Mouse (Mus musculus): ENCODE measurements around the gene Srl.
A peak's percentile ranks its signal among the peaks of the same experiment; 100 is the strongest.

Gene Srl

DNA sequence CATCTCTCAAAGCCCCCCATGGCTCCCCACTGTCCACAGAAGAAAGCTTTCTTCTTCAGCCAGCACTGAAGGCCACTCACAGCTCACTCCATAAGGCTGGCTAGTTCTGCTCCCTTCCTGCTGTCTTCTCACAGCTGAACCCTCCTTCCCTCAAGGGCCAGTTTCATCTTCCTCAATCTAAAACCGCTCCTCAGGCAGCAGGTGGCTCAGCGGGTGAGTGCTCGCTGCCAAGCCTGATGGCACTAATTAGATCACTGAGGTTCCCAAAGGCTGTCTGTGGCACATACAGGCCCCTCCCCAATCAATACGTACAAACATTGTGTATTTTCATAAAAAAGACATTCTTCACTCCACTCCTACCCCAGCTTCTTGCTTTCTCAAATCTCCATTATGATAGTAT lies 22.5 kb downstream of the Srl start:
- peak; percentile 57 for DNase-seq (ENCODE audit: low spot score in 2 of 2)

DNA sequence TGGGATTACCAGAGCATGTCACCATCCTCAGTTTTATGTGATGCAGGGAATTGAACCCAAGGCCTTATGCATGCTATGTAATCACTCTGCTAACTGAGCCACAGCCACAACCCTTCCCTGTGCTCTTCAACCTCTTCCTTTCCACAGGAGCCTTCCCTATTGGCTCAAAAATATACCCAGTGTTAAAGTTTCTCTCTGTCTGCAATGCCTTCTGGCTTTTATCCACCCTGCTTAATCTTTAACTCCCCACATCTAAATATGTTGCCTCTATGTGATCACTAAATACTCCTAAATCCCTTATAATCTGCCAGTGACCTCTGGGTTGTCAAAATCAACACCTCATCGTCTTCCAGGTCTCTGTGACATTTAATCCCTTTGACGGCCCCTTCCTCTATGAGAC lies 23.7 kb downstream of the Srl start:
- DNase-seq (ENCODE audit: low spot score in 2 of 2) = no peak

DNA sequence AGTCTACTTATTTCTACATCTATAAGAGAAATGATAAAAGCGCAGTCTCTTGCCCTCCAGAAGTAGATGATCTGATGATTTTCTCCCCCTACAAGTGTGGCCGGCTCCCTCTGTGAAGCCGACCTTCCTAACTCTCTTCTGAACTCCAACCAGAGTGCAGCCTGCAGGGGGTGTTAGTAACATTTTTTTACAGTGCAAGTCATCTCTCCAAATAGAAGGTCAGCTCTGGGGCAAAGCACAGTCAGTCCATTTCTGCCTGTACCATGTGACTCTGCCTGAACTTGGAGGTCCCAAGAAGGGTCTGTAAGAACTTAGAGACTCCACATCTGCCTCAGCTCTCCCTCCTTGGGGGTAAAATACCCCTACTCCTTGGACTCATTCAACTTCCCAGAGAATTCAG lies 27.2 kb downstream of the Srl start:
- no peak for DNase-seq (ENCODE audit: low spot score in 2 of 2)

DNA sequence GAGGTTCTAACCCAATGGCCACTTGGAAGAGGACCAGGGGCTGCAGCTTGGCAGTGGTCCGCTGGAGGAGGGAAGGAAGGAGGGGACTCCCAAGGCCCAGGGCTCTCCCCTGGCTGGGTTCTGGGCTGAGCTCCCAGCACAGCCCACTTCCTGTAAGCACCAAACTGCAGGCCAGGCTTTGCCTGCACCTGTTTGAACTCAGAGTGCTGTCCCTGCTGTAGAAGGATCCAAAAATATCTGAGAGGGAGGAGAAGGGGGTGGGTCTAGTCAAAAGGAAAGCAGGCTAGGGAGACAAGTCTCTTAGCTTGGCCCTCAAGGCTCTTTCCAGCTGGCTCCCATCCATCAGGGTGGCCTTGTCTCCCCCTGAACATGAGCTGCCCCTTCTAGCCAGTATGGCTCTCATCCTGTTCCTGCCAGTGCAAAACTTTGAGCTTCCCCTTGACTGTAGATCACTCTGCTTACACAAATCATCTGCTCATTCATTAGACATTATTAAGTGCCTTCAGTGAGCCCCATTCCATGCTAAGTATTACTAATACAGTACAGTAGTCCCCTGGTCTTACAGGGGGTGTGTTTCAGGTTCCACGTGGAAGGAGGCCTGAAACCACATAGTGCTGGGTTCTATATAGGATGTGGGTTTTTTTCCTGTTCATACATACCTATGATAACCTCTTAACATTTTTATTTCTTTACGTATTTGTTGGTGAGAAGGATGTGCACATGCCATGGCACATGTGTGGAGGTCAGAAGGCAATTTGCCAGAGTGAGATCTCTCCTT lies 28.8 kb downstream of the Srl start:
- peak; percentile 15 to 23 for DNase-seq (ENCODE audit: low spot score in 2 of 2)

DNA sequence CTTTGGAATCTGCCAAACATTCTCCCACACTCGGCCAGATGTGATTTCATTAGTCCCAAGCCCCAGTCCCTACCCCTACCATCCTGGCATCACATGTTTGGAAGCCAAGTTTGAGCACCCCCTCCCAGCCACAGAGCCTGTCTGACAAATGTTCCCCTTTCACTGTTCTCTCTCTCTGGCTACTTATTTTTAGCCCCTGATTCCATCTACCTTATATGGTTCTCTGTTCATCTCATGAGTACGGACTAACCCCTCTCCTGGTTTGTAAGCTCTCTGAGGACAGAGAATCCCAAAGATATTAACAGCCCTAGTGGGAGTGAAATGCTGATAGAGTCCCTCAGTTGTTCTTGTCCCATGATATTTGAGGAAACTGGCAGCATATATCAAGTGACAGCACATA lies 30.2 kb downstream of the Srl start:
- no peak for DNase-seq (ENCODE audit: low spot score in 2 of 2)

DNA sequence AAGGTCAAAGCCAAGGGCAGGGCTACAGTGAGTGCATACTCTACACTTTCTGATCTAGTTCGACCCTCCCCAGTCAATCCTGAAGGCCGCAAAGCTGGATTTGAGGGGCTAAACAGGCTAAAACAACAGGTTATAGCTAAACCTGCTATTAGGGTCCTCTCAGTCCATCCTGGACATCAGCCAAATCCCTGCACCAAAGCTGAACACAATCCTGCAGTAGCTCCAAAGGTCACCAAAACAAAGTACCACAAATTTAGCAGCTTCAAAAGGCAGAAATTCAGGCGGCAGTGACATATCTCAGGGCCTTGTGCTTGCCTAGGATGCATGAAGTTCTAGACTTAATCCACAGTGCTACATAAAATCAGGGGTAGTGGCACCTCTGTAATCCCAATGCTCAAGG lies 35.4 kb downstream of the Srl start:
- DNase-seq (ENCODE audit: low spot score in 2 of 2) = no peak

DNA sequence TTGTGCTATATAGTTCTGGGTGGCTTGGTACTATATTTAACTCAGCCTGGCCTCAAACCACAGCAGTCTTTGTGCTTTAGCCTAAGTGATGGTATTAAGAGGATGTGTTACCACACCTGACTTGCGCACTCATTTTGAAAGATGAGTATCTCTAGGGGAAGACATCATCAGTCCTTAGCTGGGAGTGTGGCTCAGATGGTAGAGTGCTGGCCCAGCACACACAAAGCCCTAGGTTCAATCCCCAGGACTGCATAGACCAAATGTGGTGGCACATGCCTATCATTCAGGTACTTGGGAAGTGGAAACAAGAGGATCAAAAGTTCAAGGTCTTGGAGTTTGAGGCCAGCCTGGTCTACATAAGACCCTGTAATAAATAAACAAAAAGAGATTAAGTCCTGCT lies 38.1 kb downstream of the Srl start:
- no peak for DNase-seq (ENCODE audit: low spot score in 2 of 2)

DNA sequence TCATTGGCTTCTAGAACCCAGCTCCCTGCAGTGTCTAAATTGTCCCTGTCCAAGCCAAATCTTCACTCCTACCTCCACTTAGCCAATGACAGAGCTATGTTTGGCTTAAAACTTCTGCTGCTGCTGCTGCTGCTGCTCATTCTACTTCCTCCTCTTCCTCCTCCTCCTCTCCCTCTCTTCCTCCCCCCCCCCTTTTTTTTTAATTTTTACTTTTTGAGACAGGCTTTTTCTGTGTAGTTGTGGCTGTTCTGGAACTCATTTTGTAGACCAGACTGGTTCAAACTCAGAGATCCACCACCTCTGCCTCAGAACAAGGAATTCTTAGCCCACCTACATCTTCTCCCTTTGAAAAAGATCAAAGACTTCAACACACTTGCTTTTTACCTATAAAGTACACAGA lies 39.0 kb downstream of the Srl start:
- DNase-seq (ENCODE audit: low spot score in 2 of 2) = no peak

DNA sequence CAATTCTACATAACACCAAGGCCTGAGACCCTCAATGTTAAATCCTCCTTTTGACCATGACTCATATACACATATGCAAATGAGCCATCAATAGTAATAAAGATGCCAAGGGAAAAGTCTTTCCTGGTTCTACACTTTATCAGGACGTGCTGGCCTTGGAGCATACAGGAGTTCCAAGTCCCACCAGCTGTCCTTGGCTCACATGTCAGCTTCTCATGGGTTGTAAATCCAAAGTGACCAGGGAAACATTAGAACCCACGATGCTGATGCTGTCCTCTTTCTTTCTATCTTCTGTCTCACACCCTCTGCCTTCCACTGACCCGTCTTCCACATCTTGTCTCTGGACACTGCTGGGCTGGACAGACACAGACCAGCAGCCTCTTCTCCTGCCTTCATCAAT lies 39.9 kb downstream of the Srl start:
- no peak for DNase-seq (ENCODE audit: low spot score in 2 of 2)

DNA sequence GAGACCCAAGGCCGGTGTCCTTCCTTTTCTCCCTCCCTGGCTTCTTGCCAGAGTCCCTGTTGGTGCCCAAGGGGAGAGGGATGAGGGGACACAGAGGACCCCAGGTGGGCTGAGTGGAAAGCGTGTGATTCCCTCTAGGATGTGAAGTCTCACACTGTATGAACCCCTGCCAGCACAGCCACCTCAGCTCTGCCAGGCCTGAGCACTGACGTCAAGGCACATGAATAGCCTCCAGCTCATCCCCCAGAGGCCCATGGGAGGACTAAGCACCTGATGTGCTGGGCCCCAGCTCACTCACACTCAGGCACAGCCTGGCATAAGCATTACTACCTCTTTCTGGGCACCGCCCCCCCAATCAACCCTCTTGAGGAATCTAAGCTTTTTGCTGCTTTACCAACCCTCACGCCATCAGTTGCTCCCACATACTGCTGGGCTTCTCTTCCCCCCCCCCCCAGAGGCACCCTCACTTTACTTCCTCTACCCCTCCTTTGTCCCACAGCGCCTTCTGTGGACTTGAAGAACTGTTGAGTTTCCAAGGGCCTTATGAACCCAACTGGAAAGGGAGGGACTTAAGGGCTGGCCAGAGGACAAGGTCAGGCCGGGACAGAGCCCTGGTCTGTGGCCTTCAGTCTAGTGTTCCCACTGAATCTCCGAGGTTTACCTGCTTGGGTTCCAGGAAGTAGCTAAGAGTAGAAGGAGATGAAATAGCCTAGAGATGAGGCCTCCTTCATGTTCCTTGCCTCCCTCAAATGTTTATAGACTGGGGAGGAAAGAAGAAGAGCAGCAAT lies 40.8 kb downstream of the Srl start:
- peak; percentile 51 to 57 for DNase-seq (ENCODE audit: low spot score in 2 of 2)

DNA sequence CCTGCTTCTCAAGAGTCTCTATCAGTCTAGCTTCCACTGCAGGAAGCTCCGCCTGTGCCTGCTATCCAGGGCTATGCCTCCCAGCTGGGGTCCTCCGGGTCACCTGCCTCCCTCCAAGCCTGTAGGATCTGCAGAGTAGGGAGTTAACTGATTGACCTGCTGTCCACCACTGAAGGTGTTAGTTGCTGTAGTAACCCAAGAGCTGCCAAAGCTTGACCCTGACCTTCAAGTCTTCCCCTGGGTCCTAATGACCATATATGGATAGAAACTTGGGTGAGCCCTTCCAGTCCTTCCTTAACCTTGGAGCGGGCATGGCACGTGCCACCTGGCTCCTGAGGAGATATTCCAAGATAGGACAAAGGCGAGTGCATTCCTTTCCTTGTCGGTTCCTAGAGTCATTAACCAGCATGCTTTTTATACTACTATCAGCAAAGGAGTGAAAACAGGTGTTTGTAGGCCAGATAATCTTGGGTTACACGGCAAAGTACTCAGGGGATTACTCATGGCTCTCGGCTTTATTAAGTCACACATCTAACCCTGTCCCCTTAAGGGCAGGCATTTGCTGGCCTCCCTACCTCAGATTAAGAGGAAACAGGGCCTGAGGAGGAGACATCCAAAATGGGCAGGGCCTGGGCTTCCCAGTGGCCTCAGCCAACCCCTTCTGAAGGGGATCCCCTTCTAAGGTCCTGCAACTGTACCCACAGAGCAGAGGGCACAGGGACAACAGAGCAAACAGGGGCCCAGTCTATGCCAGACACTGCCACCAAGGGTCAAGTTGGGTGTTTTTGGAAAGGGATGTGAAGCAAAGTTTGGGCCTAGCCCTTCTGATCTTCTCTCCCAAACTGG lies 43.6 kb downstream of the Srl start:
- no peak for DNase-seq (ENCODE audit: low spot score in 2 of 2)

DNA sequence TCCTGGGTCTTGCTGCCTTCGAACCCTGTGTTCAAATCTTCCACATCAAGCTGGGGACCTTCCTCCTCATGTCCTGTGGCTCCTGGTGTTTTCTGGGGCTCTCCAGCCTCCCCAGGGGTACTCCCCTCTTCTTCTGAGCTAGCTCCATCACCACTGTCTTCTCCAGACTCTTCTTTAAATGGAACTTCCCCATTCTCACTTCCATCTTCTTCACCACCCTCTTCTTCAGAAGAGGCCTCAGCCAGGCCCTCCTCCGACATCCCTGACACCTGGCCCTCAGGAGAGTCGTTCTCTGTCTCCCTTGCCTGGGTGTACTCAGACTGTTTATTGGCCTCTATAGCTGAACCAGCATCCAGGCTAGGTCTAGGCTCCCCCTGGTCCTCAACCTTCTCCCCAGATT lies 45.1 kb downstream of the Srl start:
- no peak for DNase-seq (ENCODE audit: low spot score in 2 of 2)

DNA sequence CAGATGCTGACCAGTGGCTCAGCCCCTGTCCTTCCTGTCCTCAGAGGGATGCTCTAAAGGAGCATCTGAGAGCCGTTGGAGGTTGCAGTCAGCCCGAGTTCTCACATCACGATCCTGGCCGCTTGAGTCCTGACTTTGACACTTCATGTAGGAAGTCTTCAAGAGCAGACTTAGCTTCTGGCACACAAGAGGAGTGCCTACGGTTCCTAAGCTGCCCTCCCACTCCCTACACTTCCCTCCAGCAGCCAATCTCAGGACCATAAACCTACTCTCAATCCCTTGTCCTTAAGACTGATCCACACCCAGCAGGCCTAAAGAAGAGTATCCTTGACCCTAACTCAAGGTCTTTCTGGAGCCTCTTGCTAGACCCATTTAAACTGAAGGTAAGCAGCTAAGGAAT lies 45.8 kb downstream of the Srl start:
- peak; percentile 59 to 71 for DNase-seq (ENCODE audit: low spot score in 2 of 2)

DNA sequence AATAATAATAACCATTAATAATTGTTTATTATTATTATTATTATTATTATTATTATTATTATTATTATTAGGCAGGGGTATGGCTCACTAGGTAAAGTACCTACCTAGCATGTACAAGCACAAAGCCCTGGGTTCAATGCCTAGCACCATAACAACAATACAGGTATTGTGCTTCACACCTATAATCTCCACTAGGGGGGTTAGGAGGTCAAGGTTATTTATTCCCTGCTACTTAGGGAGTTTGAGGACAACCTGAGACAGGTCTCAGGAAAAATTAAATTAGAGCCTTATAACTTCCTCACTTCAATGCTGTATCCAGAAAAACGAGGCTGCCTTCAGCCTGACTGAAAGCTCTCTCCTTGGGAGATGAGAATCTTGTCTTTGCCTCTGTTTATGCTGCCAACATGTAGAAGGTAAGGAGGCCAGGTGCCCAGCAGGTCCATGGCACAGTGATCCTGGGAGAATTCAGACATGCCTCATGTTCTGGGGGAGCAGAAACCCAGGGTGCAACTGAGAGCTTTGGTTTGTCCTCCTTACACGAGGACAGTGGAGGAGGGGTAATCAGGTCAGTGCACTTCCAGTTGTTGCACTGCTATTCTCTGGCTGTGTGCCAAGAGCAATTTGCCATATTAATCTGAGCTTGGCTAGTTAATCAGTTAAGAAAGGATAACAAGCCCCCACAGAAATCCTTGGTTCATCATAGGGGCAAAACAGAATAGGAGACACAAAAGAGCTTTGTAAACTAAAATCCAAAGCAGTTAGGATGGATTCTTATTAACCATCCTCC lies 48.6 kb downstream of the Srl start:
- DNase-seq (ENCODE audit: low spot score in 2 of 2) = no peak

DNA sequence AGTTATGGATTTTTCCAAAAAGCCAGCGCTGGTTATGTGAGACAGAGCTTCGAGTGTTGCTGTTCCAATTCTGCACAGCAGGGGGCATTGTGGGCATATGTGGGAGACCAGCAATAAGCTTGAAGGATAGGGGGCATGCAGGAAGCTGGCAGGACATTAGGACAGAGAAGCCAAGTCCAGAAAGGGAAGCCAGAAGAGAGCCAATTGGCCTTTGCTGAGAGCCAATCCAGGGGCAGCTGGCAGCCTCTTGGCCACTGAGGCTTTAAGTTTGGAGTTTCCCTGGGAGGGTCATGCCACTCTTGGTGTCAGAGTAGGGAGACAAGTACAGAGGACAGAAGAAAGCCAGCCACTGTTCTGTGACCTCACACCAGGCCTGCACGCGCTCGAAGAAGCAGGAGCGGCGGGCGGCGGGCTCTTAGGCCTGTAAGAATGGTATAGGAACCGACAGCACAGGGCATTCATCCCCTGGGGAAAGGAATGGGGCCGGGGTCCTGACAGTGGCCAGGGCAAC lies 52.4 kb downstream of the Srl start:
- DNase-seq (ENCODE audit: low spot score in 2 of 2) = peak; percentile 74 to 77

DNA sequence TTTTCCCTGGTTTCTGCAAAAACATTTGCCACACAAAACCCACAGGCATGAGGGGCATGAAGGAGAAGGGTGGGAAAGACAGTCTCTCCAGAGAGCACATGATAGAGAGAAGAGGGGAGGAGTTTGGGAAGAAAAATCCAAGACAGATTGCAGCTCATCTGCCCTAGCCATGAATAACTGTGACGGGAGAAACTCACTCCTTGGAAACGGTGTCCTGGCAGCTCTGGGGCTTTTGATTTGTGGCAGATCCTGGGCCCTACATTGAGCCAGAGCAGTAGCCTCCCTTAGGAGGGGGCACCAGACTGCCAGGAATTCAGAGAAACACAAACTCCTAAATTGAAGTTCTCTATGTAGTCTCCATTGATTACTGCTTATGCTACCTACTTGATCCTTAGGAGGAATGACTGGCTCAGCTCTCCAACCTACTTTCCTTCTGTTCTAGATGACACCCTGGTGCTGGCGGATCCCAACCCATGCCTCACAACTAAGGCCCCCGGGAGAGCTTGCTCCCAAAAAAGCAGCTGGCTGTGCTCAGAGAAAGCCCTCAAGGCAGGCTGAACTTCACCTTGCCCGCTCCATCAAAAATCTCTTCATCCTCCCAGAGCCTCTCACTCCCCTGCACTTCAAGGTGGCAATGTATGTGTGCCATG lies 60.9 kb downstream of the Srl start:
- no peak for DNase-seq (ENCODE audit: low spot score in 2 of 2)

DNA sequence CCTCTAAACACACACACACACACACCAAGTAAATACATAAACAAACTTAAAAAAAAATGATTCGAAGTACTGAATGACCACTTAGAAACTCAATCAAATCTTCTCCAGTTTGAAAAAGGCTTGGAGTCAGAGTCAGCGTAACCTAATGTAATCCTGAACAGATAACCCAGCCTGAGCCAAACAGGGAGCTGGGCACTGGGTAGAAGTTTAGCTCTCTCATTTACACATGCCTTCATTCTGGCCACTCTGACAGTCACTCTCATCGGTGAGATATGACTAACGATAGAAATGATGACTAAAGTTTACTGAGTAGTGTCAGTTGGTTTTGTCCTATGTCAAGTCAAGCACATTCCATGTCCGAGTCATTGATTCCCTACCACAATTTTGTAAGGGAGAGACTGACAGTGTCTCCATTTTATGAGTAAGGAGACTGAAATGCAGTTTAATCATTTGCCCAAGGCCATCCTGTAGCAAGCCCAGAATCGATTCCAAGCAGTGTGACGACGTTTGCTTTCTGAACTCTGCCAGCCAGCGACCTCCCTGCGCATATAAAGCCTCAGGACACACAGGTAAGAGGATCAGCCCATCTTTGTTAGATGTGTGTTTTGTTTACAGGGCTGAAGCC lies 63.9 kb downstream of the Srl start:
- no peak for DNase-seq (ENCODE audit: low spot score in 2 of 2)

DNA sequence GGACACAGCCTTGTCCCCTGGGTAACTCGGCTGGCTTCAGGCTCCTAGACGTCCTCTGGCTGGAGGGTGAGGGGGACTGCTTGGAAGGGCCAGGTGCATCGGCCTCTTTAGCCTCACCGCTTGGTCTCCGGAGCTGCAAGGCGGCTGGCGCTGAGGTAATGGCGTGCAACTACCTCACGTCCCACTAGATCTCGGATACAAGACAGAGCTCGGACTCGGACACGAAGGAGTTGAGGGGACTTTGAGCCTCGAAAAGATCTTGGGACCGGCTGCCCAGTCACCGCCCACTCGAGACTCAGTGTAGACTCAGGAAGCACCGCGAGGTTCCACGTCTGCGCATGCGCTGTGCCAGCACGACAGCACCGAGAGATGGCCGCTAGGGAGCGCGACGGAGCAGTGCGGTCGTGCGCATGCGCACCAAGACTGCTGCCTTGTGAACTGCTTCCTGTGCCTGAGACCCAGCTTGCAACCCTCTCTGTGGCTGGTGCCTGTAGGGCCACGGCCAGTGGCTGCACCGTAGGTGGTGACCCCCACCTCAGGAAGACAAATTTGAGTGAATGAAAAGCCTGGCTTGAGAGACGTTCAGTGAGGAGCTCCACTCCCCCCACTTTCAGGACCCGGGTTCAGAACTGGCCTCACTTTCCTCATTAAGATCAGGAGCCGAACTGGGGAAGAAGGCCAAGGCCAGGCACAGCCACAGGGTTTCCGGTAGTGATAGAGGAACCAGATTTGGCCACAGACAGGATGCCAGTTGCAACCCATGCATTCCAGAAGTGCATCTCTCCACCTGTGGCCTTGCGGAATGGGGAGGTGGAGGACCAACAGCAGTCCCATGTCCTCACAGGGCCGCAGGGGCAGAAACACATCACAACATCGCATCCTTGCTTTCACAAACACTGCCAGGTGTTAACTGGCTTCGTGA lies 66.5 kb downstream of the Srl start:
- DNase-seq (ENCODE audit: low spot score in 2 of 2) = peak; percentile 93 to 95

All from spleen, postnatal 36 days (tissue).